Mouse (Mus musculus): ENCODE results near the gene Efna5. TPM values are rescaled to one million over a fixed set of nuclear protein-coding genes. Genes with fewer than 3 reads are reported as not detected.
A peak's percentile ranks its signal among the peaks of the same experiment; 100 is the strongest.

Gene Efna5
- polyA plus RNA-seq, 1 experiment from 2014 or later, result 56.6 TPM

GRCm38 (mm10) chr17:62881791-62882725 is 941 bp upstream of the Efna5 start:
- H3K4me3 ChIP-seq (ENCODE audit: low read depth, low read length), result peak overlapping the region; percentile 93
- H3K27ac ChIP-seq (replicated peaks; ENCODE audit: low read depth, low read length), result peak overlapping the region; percentile 97
- under 1% methylated on average over 48 of the region's 58 CpGs for WGBS
- no peaks in the 10 kb centered on the region for H3K9me3 ChIP-seq (ENCODE audit: control insufficient read depth, low read length)
- peaks cover 4% of the 10 kb centered on the region for H3K4me1 ChIP-seq (ENCODE audit: control insufficient read depth, insufficient read depth, low read length)
- peak overlapping the region; percentile 94 for H3K9ac ChIP-seq (ENCODE audit: low read depth, low read length)
- no peaks in the 10 kb centered on the region; the same call in 1 of the 2 replicates for H3K27me3 ChIP-seq (replicated peaks; ENCODE audit: control insufficient read depth, insufficient read depth, low read length)
- H3K4me2 ChIP-seq (ENCODE audit: low read depth, low read length), result peak overlapping the region; percentile 99
- DNase-seq (ENCODE audit: low spot score) (peak; percentile 87), ATAC-seq (ENCODE audit: low read depth) (peak; percentile 17)
- H3K36me3 ChIP-seq (ENCODE audit: control insufficient read depth, insufficient read depth, low read length), result no peaks in the 10 kb centered on the region

DNA sequence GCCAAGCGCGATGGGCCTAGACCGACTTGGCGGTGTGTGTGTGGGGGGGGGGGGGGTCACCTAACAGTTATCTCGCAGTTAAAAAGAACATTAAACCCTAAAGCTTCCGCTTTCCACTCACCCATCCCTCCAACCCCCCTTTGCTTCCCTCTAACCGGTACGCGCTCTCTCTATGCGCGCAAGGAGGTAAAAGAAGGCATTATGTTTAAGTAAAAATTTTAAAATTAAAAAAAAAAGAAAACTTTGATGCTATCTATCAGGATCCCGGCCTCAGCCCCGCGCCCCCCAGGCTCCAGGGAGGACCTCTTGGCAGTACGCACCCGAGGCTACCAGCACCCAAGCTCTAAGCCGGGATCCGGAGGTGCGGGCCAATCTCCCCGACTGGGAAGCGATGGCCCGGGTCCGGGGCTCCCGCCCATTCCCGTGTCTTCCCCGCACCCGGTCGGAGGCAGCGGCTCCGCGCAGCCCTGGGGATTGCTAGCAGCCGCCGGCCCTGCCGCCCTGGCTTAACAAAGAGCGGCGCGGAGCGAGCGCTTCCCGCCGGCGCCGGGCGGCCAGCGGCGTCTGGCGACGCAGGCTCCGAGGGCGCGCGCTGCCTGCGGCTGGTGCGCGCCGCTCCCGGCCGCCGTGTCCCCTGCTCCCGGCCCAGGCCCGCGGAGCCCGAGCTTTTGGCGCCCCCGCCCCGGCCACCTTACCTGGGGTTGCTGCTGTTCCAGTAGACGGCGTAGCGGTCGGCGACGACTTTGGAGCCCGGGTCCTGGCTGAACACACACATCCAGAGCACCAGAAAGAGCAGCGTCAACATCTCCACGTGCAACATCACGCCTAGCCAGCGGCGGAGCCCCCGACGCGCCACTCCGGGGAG is 574 bp downstream of the Efna5 start:
- peak overlapping the region; percentile 93 for H3K4me3 ChIP-seq (ENCODE audit: low read depth, low read length)
- H3K36me3 ChIP-seq (ENCODE audit: control insufficient read depth, insufficient read depth, low read length), result no peaks in the 10 kb centered on the region
- H3K27me3 ChIP-seq (replicated peaks; ENCODE audit: control insufficient read depth, insufficient read depth, low read length), result no peaks in the 10 kb centered on the region; the same call in 1 of the 2 replicates
- ATAC-seq (ENCODE audit: low read depth) (peak; percentile 3), DNase-seq (ENCODE audit: low spot score) (peak; percentile 64)
- H3K9me3 ChIP-seq (ENCODE audit: control insufficient read depth, low read length), result no peaks in the 10 kb centered on the region
- H3K27ac ChIP-seq (replicated peaks; ENCODE audit: low read depth, low read length), result peak overlapping the region; percentile 97
- peaks cover 10% of the 10 kb centered on the region for H3K4me1 ChIP-seq (ENCODE audit: control insufficient read depth, insufficient read depth, low read length)
- under 1% methylated on average over 52 of the region's 82 CpGs for WGBS
- H3K9ac ChIP-seq (ENCODE audit: low read depth, low read length), result peak overlapping the region; percentile 94
- peak overlapping the region; percentile 99 for H3K4me2 ChIP-seq (ENCODE audit: low read depth, low read length)

- Histone ChIP-seq H3K4me3 (ENCODE audit: low read depth, low read length) (peak overlapping the region; percentile 93), H3K27ac (replicated peaks; ENCODE audit: low read depth, low read length) (peak overlapping the region; percentile 97), H3K9me3 (ENCODE audit: control insufficient read depth, low read length) (no peaks in the 10 kb centered on the region), H3K9ac (ENCODE audit: low read depth, low read length) (peak overlapping the region; percentile 94), H3K27me3 (replicated peaks; ENCODE audit: control insufficient read depth, insufficient read depth, low read length) (no peaks in the 10 kb centered on the region; the same call in 1 of the 2 replicates), H3K36me3 (ENCODE audit: control insufficient read depth, insufficient read depth, low read length) (no peaks in the 10 kb centered on the region), H3K4me2 (ENCODE audit: low read depth, low read length) (peak overlapping the region; percentile 99), H3K4me1 (ENCODE audit: control insufficient read depth, insufficient read depth, low read length) (peaks cover 16% of the 10 kb centered on the region)
- ATAC-seq (ENCODE audit: low read depth) (peak; percentile 4; the same call in 1 of the 2 replicates), DNase-seq (ENCODE audit: low spot score) (peak; percentile 73)
- WGBS, result under 1% methylated on average over 37 of the region's 45 CpGs
These were observed 1.4 kb downstream of the Efna5 start for GRCm38 (mm10) chr17:62879526-62880310.

DNA sequence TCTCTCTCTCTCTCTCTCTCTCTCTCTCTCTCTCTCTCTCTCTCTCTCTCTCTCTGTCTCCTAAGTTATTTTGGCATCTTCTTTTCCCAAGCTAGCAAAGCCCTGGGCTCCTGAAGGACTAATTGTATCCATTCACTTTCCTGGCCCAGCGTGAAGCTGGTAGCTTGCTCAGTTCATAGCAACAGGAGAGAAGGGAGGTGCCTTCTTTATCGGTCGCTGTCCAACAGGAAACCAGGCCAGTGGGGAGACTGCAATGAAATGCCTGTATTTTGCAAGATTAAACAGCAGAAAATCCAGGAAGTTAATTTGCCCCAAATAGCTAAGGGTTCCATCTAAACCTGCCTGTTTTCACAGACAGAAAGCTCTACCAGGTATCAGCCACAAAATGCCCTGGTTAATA is 5.4 kb downstream of the Efna5 start:
- Histone ChIP-seq H3K9ac (ENCODE audit: low read depth, low read length) (no peak overlapping the region), H3K4me2 (ENCODE audit: low read depth, low read length) (peak overlapping the region; percentile 13; the same call in 1 of the 2 replicates), H3K4me1 (ENCODE audit: control insufficient read depth, insufficient read depth, low read length) (peaks cover 23% of the 10 kb centered on the region), H3K36me3 (ENCODE audit: control insufficient read depth, insufficient read depth, low read length) (no peaks in the 10 kb centered on the region), H3K27me3 (replicated peaks; ENCODE audit: control insufficient read depth, insufficient read depth, low read length) (no peaks in the 10 kb centered on the region; the same call in 1 of the 2 replicates), H3K9me3 (ENCODE audit: control insufficient read depth, low read length) (no peaks in the 10 kb centered on the region), H3K27ac (replicated peaks; ENCODE audit: low read depth, low read length) (no peak overlapping the region), H3K4me3 (ENCODE audit: low read depth, low read length) (no peak overlapping the region)
- 12% methylated on average over 3 of the region's 3 CpGs for WGBS
- ATAC-seq (ENCODE audit: low read depth) (no peak), DNase-seq (ENCODE audit: low spot score) (no peak)

- WGBS, result 32% methylated on average over 3 of the region's 3 CpGs
- no peak overlapping the region for H3K27ac ChIP-seq (replicated peaks; ENCODE audit: low read depth, low read length)
- peaks cover 18% of the 10 kb centered on the region for H3K4me1 ChIP-seq (ENCODE audit: control insufficient read depth, insufficient read depth, low read length)
- H3K27me3 ChIP-seq (replicated peaks; ENCODE audit: control insufficient read depth, insufficient read depth, low read length), result no peaks in the 10 kb centered on the region
- no peaks in the 10 kb centered on the region for H3K36me3 ChIP-seq (ENCODE audit: control insufficient read depth, insufficient read depth, low read length)
- ATAC-seq (ENCODE audit: low read depth), result no peak
- no peaks in the 10 kb centered on the region for H3K9me3 ChIP-seq (ENCODE audit: control insufficient read depth, low read length)
- no peak overlapping the region for H3K4me3 ChIP-seq (ENCODE audit: low read depth, low read length)
- DNase-seq (ENCODE audit: low spot score), result no peak
- no peak overlapping the region for H3K4me2 ChIP-seq (ENCODE audit: low read depth, low read length)
- H3K9ac ChIP-seq (ENCODE audit: low read depth, low read length), result no peak overlapping the region
These were observed 9.2 kb downstream of the Efna5 start for GRCm38 (mm10) chr17:62871928-62872327.

DNA sequence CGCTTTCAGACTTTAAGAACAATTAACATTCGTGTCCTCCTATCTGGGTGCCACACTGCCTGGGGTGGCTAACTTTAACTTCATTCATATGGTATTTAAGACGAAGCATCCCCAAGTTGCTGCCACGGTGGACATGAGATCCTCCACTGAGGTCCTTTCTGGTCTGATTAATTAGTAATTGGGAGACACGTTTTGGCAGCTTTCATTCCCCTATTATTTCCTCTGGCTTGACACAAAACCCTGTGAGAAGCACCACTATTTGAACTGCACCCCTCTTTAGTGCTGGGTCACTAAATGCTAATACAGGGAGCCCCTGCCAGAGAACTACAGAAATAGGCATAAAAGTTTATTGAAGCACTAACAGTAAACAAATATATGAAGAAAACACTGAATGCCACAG is 9.9 kb downstream of the Efna5 start:
- no peak overlapping the region for H3K4me2 ChIP-seq (ENCODE audit: low read depth, low read length)
- no peak for DNase-seq (ENCODE audit: low spot score)
- H3K9ac ChIP-seq (ENCODE audit: low read depth, low read length), result no peak overlapping the region
- H3K36me3 ChIP-seq (ENCODE audit: control insufficient read depth, insufficient read depth, low read length), result no peaks in the 10 kb centered on the region
- no peak overlapping the region for H3K4me3 ChIP-seq (ENCODE audit: low read depth, low read length)
- no peak for ATAC-seq (ENCODE audit: low read depth)
- no peak overlapping the region for H3K27ac ChIP-seq (replicated peaks; ENCODE audit: low read depth, low read length)
- peaks cover 18% of the 10 kb centered on the region for H3K4me1 ChIP-seq (ENCODE audit: control insufficient read depth, insufficient read depth, low read length)
- H3K27me3 ChIP-seq (replicated peaks; ENCODE audit: control insufficient read depth, insufficient read depth, low read length), result no peaks in the 10 kb centered on the region
- H3K9me3 ChIP-seq (ENCODE audit: control insufficient read depth, low read length), result no peaks in the 10 kb centered on the region
- WGBS, result 54% methylated on average over 5 of the region's 5 CpGs

- no peak for DNase-seq (ENCODE audit: low spot score)
- Histone ChIP-seq H3K27ac (replicated peaks; ENCODE audit: low read depth, low read length) (no peak overlapping the region), H3K27me3 (replicated peaks; ENCODE audit: control insufficient read depth, insufficient read depth, low read length) (no peaks in the 10 kb centered on the region), H3K9ac (ENCODE audit: low read depth, low read length) (no peak overlapping the region), H3K4me1 (ENCODE audit: control insufficient read depth, insufficient read depth, low read length) (peaks cover 17% of the 10 kb centered on the region), H3K9me3 (ENCODE audit: control insufficient read depth, low read length) (no peaks in the 10 kb centered on the region), H3K4me3 (ENCODE audit: low read depth, low read length) (no peak overlapping the region), H3K36me3 (ENCODE audit: control insufficient read depth, insufficient read depth, low read length) (no peaks in the 10 kb centered on the region), H3K4me2 (ENCODE audit: low read depth, low read length) (no peak overlapping the region)
- 70% methylated on average over 5 of the region's 5 CpGs for WGBS
- ATAC-seq (ENCODE audit: low read depth), result no peak
These were observed 10.7 kb downstream of the Efna5 start for GRCm38 (mm10) chr17:62870446-62870845.

- H3K27me3 ChIP-seq (replicated peaks; ENCODE audit: control insufficient read depth, insufficient read depth, low read length), result no peaks in the 10 kb centered on the region
- H3K9me3 ChIP-seq (ENCODE audit: control insufficient read depth, low read length), result peaks cover 6% of the 10 kb centered on the region; the same call in 1 of the 2 replicates
- WGBS, result 88% methylated on average over 8 of the region's 8 CpGs
- DNase-seq (ENCODE audit: low spot score) (no peak), ATAC-seq (ENCODE audit: low read depth) (no peak)
- H3K36me3 ChIP-seq (ENCODE audit: control insufficient read depth, insufficient read depth, low read length), result peaks cover 5% of the 10 kb centered on the region; the same call in 1 of the 2 replicates
- H3K4me3 ChIP-seq (ENCODE audit: low read depth, low read length), result no peak overlapping the region
- no peak overlapping the region for H3K4me2 ChIP-seq (ENCODE audit: low read depth, low read length)
- H3K4me1 ChIP-seq (ENCODE audit: control insufficient read depth, insufficient read depth, low read length), result peaks cover 14% of the 10 kb centered on the region
- H3K27ac ChIP-seq (replicated peaks; ENCODE audit: low read depth, low read length), result no peak overlapping the region
- no peak overlapping the region for H3K9ac ChIP-seq (ENCODE audit: low read depth, low read length)
These were observed 16.2 kb downstream of the Efna5 start for GRCm38 (mm10) chr17:62864966-62865365.

All from embryonic facial prominence, embryonic 14.5 days (tissue).